Mouse (Mus musculus): ENCODE data around the gene Gas2l1.

The Gas2l1 gene

DNA sequence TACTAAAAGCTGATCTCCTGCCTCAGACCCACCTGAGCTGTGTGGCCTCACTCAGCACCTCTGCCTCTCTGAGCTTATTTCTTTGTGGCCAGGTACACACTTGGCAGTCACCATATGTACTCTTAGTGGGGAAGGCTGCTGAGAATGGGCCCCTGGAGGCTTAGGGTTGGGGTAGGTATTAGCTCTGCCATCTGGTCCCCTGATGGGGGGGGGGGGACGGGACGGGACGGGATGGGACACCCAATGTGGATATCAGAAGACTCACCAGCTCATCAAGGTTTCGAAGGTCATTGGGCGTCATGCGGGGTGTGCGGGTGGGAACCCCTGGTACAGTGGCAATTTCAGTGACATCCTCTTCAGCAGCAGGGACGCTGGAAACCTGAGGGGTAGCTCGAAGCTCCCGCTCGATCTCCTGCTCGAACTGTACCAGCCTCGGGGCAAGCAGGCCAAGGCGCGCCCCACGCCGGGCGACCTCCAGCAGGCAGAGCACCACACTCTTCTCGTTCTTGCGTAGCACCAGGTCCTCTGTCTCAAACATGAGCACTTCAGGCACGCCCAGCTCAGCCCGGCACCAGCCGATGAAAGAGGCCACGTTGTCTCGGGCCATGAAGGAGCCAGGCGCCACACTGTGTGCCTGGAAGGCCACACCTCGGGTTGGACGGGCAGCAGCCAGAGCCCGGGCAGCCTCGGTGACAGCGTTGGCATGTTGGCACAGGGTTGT is 1.4 kb downstream of the Gas2l1 start:
- DNase-seq: peak in 1 of 2 experiments; percentile 26

DNA sequence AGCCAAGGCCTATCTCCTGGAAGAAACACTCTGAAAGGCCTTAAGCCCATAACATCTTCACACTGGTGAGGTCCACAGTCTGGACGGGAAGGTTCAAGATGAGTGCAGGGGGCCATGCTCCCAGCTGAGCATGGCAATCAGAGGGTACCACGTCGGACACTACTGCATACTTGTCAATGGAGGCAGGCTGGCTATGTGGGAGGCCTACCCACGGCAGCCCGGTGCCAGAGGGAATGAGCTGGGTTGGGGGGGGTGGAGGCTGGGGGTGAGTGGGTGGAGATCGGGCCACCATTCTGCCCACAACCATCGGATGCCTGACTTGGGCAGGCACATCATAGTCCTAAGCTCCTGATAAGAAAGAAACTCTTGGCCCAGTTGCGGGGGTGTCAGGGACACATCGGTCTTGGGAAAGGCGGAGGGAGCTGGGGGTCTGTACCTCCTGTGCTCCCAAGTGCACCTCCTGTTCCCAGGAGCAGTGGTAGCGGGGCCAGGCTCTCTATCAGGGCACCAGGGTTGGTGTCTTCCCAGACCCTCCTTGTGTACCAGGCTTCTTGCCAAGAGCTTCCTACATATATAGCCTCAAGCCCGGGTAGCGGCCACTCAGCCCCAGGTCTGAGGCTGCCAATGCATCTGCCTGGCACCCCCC is 2.1 kb downstream of the Gas2l1 start:
- DNase-seq: no peak

GRCm38 (mm10) chr11:5062326-5062725 is 2.8 kb downstream of the Gas2l1 start:
- DNase-seq: no peak

GRCm38 (mm10) chr11:5061413-5062139 is 3.6 kb downstream of the Gas2l1 start:
- DNase-seq: peak; percentile 76 to 80

DNA sequence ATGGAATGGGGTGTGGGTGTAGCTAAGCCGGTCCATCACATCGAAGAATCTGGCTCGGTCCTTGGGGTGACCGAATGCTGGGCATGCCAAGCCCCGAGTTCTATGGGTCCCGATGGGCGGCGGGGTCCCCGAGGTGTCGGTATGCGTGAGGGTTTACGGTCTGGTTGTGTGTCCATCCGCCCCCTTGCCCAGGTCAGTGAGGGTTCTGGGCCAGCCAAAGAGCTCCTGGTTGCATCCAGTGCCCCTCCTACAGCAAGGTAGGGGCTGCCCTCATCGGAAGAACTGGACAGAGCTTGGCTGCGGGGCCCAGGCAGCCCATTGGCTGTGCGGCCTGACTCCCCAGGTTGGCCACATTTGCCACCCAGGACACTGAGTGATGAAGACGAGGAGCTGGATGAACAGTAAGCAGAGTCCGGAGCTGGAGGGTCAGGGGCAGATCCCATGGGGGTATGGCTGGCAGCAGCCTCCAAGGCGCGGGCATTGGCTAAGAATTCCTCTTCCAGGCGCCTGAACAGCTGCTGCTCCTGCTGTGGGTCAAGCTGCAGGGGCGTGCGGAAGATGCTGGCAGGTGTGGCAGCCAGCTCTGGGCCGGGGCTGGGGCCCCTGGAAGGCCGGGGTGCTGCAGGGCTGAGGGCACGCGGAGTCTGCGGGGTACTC is 4.2 kb downstream of the Gas2l1 start:
- DNase-seq: no peak

GRCm38 (mm10) chr11:5059704-5060156 is 5.4 kb downstream of the Gas2l1 start:
- peak; percentile 42 to 44 for DNase-seq

GRCm38 (mm10) chr11:5059230-5059629 is 5.9 kb downstream of the Gas2l1 start:
- DNase-seq: no peak

DNA sequence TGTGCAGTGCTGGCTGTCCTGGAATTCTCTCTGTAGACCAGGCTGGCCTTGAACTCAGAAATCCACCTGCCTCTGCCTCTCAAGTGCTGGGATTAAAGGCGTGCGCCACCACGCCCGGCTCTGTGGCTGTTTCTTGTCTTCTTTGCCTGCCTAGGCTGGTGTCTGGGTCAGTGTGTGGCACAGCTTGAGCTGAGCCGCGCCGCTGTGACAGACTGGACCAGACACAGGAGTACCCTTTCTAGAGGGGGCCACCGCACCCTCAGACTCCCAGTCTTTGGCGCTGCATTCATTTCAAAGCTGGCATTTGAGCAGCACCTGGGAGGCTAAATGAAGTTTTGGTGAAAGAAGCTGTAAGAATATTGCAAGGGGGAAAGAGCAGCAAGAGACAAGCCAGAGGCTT is 6.3 kb downstream of the Gas2l1 start:
- no peak for DNase-seq

DNA sequence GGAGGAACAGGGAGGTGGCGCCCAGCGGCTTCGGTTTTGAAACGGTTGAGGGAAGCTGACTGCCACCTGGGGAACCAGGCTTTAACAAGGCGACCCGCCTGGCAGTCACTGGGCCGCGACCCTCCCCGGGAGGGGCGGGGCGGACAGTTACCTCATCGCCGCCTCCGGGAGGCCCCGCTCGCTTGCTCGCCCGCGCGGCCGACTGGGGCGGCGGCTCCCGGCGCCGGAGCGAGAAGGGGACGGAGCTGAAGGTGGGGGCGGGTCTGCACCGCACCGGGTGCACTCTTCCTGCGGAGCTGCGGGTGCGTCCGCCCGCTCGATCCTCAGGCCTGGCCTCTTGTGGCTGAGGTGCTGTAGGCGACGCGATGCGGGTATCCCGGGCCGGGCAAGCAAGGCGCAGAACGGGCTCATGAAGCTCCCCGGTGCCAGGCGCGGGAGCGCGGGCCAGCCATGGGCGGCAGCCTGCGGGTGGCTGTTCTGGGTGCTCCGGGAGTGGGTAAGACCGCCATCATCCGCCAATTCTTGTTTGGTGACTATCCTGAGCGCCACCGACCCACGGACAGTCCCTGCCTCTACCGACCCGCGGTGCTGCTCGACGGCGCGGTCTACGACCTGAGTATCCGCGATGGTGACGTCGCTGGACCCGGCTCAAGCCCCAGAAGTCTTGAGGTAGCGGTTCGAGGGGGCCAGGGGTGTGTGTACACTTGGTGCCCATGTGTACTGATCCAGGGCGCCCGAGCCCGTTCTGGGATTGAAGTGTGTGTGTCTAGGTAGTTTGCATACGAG is 7.1 kb downstream of the Gas2l1 start, which contains the start of gene Rasl10a:
TSS of gene Rasl10a (plus strand) at position 273 of the 786 bp plus-strand sequence.
- DNase-seq: no peak

- no peak for DNase-seq
These were observed 7.6 kb downstream of the Gas2l1 start for GRCm38 (mm10) chr11:5057541-5057855.

DNA sequence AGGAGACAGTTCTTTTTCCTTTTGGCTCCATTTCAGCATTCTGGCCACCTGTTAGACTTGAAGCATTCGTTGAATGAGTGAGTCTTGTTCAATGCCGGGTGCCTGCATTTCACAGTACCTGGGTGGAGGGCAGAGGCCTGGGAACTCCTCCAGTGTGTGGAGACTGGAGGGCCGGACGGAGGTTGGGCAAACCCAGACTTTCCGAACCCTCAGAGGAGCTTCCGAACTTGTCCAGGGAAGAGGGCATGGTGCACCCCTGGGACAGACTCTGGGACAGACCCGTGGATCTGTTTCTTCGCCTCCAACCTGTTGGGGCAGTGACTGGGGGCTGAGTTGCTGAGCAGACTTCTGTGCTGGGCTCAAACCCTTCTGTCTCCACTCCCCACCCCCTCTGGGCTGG is 8.1 kb downstream of the Gas2l1 start:
- DNase-seq: no peak

- no peak for DNase-seq
These were observed 8.9 kb downstream of the Gas2l1 start for GRCm38 (mm10) chr11:5055945-5056938.

DNA sequence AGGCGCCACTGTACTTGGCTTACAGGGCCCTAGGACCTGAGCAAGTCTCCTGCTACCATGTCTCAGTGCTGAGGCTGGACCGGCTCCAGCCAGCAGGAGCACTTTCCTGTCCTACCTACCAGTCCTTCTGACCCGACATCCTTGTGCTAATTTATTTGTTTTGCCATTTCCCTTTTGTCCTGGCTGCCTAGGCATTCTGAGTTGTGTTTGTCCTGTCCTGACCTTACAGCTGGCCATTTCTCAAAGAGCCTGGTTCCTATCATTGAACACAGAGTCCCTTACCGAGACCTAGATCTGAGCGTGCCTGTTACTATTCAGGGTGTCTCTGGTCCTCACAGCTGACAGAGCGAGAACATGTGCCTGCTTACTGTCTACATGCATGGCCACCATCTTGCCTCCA is 10.3 kb downstream of the Gas2l1 start:
- DNase-seq: no peak

DNA sequence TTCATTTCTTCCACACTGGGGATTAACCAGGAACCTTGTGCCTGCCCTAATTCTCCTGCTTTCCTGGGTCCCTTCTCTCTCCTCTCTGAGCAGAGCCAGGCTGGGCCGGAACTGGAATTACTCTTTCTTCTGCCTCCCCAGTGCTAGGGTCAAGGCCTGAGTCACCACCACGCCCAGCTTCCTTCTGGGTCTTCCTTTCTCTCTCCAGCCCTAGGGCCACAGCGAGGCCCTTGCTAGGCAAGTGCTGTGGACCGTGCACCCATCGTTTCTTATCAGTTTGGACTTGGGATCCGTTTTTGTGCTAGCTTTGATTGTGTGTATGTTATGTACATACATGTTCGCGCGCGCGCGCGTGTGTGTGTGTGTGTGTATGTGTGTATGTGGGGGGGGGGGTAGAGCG is 11.0 kb downstream of the Gas2l1 start:
- no peak for DNase-seq

GRCm38 (mm10) chr11:5052200-5052854 is 12.8 kb downstream of the Gas2l1 start:
- DNase-seq: no peak

GRCm38 (mm10) chr11:5051629-5052028 is 13.5 kb downstream of the Gas2l1 start:
- no peak for DNase-seq

DNA sequence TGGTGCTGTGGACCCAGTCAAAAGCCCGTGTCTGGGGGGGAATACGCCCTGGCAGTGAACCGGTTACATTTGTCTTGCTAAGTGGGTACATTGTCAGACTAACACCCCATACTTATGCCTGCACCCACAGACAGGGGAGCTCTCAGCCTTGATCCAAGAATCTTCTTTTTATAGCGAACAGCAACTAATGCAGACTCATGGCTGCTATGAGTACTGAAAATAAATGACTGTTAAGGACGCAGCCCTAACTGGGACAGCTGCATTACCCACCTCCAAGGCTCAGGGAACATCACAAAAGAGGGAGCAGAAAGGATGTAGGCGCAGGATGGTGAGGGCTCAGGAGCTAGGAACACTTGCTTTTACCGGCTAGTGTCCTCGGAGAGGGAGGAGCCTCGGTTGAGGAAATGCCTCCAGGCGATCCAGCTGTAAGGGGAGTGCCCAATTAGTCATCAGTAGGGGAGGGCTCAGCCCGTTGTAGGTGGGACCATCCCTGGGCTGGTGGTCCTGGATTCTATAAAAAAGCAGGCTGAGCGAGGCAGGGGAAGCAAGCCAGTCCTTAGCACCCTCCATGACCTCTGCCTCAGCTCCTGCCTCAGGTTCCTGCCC is 18.7 kb downstream of the Gas2l1 start:
- no peak for DNase-seq

GRCm38 (mm10) chr11:5042645-5043381 is 22.3 kb downstream of the Gas2l1 start:
- peak; percentile 47 for DNase-seq

DNA sequence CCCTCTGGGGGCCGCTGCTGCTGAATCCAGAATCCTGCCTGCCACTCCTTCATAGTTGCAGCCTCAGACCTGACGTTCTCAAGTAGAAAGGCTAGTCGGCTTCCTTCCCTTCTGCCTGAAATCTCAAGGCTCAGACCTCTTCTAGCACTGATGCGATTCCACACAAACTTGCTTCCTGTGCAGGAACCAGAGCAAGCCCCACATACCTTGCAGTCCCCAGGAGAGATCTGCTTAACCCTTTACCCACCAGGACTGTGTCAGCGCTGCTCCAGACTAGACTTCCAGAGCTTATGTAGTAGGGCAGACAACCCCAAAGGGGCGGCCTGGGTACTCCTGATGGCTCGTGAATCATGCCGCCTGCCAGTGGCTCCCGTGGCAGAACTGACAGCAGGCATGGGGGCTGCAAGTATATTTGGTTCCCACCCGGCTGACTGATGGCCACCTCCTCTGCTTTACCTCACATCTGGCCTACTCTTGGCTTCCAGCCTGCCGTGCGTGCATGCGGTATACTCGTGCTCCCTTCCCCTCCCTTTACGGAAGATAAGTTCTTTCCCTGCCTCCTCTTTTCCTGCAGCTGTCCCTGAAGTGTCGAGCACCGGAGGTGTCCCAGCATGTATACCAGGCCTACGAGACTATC is 23.9 kb downstream of the Gas2l1 start:
- DNase-seq: no peak
